Mouse (Mus musculus): Measurements from ENCODE around the gene Susd2.
A peak's percentile ranks its signal among the peaks of the same experiment; 100 is the strongest.

Gene Susd2

GRCm38 (mm10) chr10:75643741-75644343 lies at the start of gene Susd2:
Susd2 (minus strand) TSS chr10:75644008.
- peak; percentile 78 for DNase-seq

GRCm38 (mm10) chr10:75688598-75688997 lies 44.8 kb upstream of the Susd2 start:
- DNase-seq: no peak

GRCm38 (mm10) chr10:75686724-75687123 lies 42.9 kb upstream of the Susd2 start:
- no peak for DNase-seq

- peak; percentile 95 for DNase-seq
Observed at GRCm38 (mm10) chr10:75684035-75685004, 40.5 kb upstream of the Susd2 start.

GRCm38 (mm10) chr10:75680574-75681001 lies 36.8 kb upstream of the Susd2 start:
- no peak for DNase-seq

GRCm38 (mm10) chr10:75679204-75679603 lies 35.4 kb upstream of the Susd2 start:
- DNase-seq: no peak

GRCm38 (mm10) chr10:75677989-75678388 lies 34.2 kb upstream of the Susd2 start:
- no peak for DNase-seq

GRCm38 (mm10) chr10:75677571-75677970 lies 33.8 kb upstream of the Susd2 start:
- DNase-seq: no peak

GRCm38 (mm10) chr10:75676819-75677565 lies 33.2 kb upstream of the Susd2 start:
- no peak for DNase-seq

GRCm38 (mm10) chr10:75676286-75676685 lies 32.5 kb upstream of the Susd2 start:
- no peak for DNase-seq

- no peak for DNase-seq
Observed at GRCm38 (mm10) chr10:75675594-75675993, 31.8 kb upstream of the Susd2 start.

GRCm38 (mm10) chr10:75669936-75670335 lies 26.1 kb upstream of the Susd2 start:
- no peak for DNase-seq

- DNase-seq: peak; percentile 70
Observed at GRCm38 (mm10) chr10:75667911-75668270, 24.1 kb upstream of the Susd2 start.

- peak; percentile 81 for DNase-seq
Observed at GRCm38 (mm10) chr10:75667115-75667910, 23.5 kb upstream of the Susd2 start.

GRCm38 (mm10) chr10:75666451-75667030 lies 22.7 kb upstream of the Susd2 start:
- peak; percentile 16 for DNase-seq

- DNase-seq: no peak
Observed at GRCm38 (mm10) chr10:75664673-75665270, 21.0 kb upstream of the Susd2 start.

- DNase-seq: no peak
Observed at GRCm38 (mm10) chr10:75662575-75662974, 18.8 kb upstream of the Susd2 start.

- no peak for DNase-seq
Observed at GRCm38 (mm10) chr10:75661876-75662275, 18.1 kb upstream of the Susd2 start.

GRCm38 (mm10) chr10:75661381-75661780 lies 17.6 kb upstream of the Susd2 start:
- no peak for DNase-seq

- no peak for DNase-seq
Observed at GRCm38 (mm10) chr10:75657772-75658171, 14.0 kb upstream of the Susd2 start.

GRCm38 (mm10) chr10:75657165-75657564 lies 13.4 kb upstream of the Susd2 start:
- no peak for DNase-seq

GRCm38 (mm10) chr10:75654053-75654452 lies 10.2 kb upstream of the Susd2 start:
- no peak for DNase-seq
